Mouse (Mus musculus) liver, postnatal 0 days (tissue): ENCODE data around the gene Lrmda.

ENCODE experiments used
- CTCF ChIP-seq: sonication (generic); IDR thresholded peaks from 2 replicates; pipeline ENCODE4 v1.5.1; 2016; ENCODE audit warnings: antibody characterized with exemption, low read depth
- EP300 ChIP-seq: IDR thresholded peaks from 2 replicates; pipeline ENCODE4 v1.6.1; 2016; ENCODE audit warnings: antibody characterized with exemption, low read depth, mild to moderate bottlenecking

- TF ChIP-seq EP300 (no peak), CTCF (no peak)
These were observed 235.9 kb downstream of the Lrmda start for GRCm38 (mm10) chr14:22255458-22255857.
